Mouse (Mus musculus) layer of hippocampus, adult 18-20 months (tissue): ENCODE measurements at regions not wholly inside any gene's neighbourhood (a gene's known extent, or its start where the extent isn't known, plus 50 kb on each side); places are given as distances from the start of the nearest gene placed in this dataset.
A peak's percentile ranks its signal among the peaks of the same experiment; 100 is the strongest.

Experiments used
- DNase-seq, 2 experiments: peaks; one replicate each; pipeline ENCODE4 v3.0.0; 2022; ENCODE audit warnings: low spot score in 2 of 2

GRCm38 (mm10) chr8:8219701-8220394 lies 441.2 kb downstream of the Efnb2 start:
- DNase-seq = no peak

DNA sequence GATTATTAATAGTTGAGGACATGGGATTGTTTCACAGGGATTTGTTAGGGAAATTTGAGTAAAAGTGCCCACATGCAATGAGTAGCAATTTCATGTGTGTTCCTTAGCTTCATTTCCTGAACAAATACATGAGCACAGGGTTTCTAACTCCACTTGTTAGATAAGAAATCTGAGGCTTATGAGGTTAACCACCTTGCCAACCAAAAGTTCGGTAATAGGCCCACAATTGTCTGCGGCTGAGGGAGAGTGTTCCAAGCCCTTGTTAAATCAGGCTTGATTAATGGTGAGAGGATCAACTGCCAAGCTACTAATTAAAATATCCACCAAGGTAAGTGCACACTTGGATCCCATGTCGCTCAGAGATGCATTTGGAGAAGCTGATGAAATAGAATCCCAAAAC lies 468.0 kb downstream of the Efnb2 start:
- DNase-seq = no peak

DNA sequence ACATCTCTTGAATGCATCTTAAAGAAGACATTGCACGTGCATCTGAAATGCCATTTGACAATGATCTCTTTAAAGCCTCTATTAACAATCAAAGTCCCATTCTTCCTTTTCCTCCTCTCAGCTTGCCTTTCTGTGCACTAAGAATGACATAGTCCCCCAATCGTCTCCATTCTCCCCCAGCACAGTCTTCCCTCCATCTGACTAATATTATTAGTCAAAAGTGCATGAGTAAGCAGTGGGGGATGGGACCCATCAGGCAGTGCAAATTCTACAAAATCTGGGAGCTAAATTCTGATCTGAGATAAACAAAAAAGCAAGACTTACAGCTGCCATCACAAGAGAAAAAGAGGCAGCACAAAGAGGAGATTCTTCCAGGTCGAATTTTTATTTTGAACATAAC lies 475.0 kb downstream of the Efnb2 start:
- no peak for DNase-seq

GRCm38 (mm10) chr8:8183233-8183622 lies 477.8 kb downstream of the Efnb2 start:
- no peak for DNase-seq

- no peak for DNase-seq
Observed at GRCm38 (mm10) chr8:8182616-8183232, 478.3 kb downstream of the Efnb2 start.

DNA sequence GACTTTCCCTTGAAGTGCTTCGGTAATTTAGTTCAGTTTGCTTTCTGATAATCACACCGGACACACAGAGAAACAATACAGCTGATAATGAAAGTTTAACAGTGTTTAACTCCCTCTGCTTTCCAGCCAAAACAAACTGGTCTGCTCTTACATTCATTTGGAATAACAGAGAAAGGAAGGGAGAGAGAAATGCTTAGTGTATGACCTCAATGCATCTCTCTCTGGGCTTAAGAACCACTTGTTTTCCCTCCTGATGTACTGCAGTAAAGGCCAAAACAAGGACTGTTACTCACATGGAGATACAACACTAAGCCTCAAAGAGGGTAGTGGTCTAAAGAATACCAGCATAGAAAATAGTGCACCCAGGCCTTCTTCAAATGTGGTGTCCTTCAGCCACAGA lies 478.9 kb downstream of the Efnb2 start:
- no peak for DNase-seq

GRCm38 (mm10) chr8:8174286-8174685 lies 486.8 kb downstream of the Efnb2 start:
- DNase-seq = no peak

- no peak for DNase-seq
Observed at GRCm38 (mm10) chr8:8168674-8169073, 492.4 kb downstream of the Efnb2 start.

DNA sequence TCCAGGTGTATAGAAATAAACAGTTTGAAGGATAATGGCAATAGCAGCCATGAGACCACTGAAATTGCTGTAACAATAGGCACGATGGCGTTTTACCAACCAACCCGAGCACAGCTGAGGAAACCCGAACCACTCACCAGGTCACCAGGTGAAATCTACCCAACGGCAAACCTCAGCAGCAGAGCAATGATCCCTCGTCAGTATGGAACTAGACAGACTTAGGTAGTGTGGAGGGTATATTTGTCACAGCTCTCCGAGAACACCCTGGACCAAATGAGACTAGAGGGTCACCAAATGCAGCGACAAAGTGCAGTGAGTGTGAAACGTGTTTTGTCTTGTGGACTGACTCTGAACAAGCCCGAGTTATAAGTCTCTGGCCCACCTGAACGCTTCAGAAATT lies 492.8 kb downstream of the Efnb2 start:
- no peak for DNase-seq

GRCm38 (mm10) chr8:8147527-8147926 lies 513.5 kb downstream of the Efnb2 start:
- no peak for DNase-seq

DNA sequence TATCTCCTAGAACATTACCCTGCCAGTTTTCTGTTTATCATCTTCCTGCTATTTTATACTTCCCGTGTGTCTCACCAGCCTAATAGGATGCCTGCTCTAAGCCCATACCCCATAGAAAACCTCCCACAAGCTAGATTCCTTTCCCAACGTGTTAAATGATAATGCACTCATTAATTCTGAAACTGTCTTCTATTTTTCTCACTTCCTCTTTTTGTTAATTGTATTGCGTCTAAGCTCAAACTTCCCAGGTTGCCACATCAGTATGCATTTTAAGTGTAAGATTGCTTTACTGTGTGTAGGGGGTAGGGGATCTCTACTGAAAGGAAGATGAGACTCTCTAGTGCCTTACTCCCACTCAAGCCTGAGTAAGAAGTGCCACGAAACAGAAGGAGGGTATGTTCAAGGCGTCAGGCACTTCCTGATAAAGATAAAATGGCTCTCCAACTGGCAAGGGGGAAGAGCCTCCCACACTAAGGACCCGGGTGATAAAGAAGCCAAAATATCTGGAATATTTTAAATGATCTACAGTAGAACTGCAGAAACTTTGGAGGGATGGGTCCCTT lies 518.0 kb downstream of the Efnb2 start:
- DNase-seq = peak in 1 of 2 experiments; percentile 16

GRCm38 (mm10) chr8:8142461-8142860 lies 518.6 kb downstream of the Efnb2 start:
- no peak for DNase-seq

DNA sequence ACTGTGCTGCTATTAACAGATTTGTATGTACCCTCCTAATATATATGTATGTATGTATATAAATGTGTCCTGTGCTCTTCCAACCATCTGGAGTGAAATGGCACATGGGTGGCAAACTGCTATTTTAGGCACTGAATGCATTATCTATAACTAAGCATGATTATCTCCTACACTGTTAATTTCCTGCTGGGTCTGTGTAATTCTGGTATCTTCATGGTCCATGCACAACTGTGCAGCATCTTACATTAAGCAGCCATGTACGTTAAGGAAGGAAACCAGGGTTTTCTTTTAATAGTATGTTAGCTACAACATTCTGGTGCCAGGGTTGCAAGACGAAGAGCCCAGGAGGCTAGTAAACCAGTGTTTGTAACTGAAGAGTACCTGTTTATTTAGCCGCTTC lies 521.3 kb downstream of the Efnb2 start:
- DNase-seq = no peak

GRCm38 (mm10) chr8:8133001-8133785 lies 527.8 kb downstream of the Efnb2 start:
- peak in 1 of 2 experiments; percentile 27 for DNase-seq

DNA sequence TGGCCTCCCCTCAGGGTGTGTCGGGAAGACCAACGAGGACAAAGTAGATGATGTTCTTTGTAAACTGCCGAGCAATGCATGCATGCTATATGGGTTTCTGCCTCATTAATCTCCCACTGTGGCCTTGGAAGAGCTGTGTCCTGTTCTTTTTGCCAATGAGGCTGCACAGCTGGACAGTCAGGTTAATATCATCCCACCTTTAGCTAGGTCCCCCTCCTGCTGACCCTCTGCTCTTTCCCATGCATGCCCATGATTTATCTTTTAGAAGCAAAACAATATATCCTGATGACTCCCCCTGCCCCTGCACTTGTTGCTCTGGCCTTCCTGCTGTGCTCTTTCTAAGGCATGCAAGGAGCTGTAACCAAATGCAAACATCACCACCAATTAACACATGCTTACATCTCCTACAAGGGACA lies 529.1 kb downstream of the Efnb2 start:
- no peak for DNase-seq

DNA sequence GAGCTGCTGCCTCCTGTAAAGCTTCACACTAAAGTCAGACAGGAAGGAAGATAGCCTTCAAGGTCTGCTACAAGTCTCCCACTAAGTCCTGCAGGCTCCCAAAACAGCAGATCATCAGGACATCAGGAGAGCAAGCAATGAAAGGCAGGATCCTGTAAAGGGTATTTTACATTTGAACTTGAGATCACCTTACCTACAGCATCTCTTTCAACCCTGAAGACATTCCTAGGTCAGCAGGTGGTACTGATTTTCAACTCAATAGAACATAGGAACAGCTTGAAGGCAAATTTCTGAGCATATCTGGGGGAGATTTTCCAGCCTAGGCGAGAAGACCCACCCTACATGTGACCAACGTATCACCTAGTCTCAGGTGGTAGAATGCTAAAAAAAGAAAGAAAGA lies 530.2 kb downstream of the Efnb2 start:
- DNase-seq = no peak

GRCm38 (mm10) chr8:8115595-8116429 lies 545.2 kb downstream of the Efnb2 start:
- DNase-seq = no peak

DNA sequence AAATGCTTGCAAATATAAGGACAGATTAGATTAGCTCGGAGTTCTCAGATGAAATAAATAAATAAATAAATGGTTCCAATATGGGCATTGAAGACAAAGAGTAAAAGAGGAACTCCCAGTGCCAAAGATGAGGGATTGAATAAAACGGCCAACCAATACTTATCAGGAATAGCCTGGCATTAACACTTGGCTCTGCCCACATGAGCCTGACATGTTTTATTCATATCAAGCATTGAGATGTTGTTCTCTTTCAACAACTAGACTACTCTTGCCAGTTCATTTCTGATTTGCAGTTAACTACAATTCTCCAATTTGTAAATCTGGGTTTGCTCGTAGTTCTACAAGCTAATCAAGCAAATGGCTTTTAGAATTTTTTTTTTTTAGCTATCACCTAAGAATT lies 546.4 kb downstream of the Efnb2 start:
- DNase-seq = no peak

DNA sequence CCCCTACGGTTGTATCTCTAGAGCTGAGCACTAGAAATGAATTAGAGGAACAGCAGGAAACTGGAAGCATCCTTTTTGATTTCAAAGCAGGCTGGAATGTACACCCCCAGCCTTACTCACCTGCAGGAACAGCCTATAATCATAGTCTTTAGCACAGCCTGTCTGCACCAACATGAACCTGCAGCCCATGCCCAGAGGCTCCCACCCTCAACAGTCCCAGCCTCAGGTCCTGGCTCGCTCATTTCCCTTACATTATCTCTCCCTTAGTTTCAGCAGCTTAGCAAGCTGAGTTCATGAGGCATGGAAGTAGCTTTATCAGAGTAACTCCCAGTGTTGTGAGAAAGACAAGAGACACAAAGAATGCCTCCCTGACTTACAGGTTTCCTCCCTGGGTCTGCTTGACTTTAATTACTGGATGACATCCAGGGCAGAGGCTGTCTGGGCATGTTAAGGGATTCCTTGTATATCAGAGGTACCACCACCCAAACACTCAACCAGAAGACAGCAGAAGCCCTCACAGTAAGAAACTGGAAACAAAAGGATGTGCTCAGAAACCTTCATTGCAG lies 551.2 kb downstream of the Efnb2 start:
- DNase-seq = no peak

- DNase-seq = no peak
Observed at GRCm38 (mm10) chr8:8103492-8103891, 557.5 kb downstream of the Efnb2 start.
